Comparison of ENCODE assay signal across 7 mouse cellular contexts in the genomic region with DNA sequence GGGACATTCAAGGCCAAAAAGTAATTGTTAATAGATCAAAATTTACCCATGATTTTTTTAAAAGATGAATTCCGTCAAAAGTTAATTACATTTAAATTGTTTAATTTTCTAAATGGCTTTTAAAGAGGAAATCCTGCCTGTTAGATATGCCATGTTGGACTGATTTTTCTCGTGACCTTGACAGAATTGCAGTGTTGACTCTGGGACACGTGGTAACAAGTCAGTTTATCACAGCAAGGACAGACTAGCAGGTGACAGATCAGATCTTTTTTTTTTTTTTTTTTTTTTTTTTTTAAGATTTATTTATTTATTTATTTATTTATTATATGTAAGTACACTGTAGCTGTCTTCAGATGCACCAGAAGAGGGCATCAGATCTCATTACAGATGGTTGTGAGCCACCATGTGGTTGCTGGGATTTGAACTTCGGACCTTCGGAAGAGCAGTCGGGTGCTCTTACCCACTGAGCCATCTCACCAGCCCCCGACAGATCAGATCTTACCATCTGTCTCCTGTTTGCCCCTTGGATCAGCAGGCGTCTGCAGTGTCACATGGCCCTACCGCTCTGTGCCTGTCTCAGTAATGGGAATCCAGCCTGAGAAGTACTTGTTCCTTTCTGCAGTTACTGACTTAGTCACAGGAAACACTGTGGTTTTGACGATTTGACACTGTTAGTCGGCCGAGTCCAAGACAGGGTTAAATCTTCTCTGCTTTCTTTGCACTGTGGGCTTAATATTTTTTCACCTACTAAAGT.
DNase-seq lines count a peak whose midpoint lies in the region; ATAC-seq lines count a peak whose summit lies in the region.
"Not testable (repeated sequence)": the region's sequence is repeated elsewhere in the genome, so short reads cannot be mapped to it uniquely, and the experiment has no call there.

No protein-coding gene starts in this region.

- H3K9ac ChIP-seq in kidney, embryonic 15.5 days; lung, embryonic 15.5 days: not testable (repeated sequence)

- not testable (repeated sequence) for H3K4me2 ChIP-seq in kidney, embryonic 15.5 days; lung, embryonic 15.5 days

- 80% methylated on average over 12 of the region's 12 CpGs for WGBS in kidney, embryonic 15.5 days
- WGBS in lung, embryonic 15.5 days: 74% methylated on average over 12 of the region's 12 CpGs

- H3K4me3 ChIP-seq in kidney, embryonic 15.5 days (replicated peaks); lung, embryonic 15.5 days: not testable (repeated sequence)

- peak; percentile 51 for ATAC-seq in CD4-positive, CD25-positive, alpha-beta regulatory T cell, adult 4 months
- peak; percentile 40 for ATAC-seq in activated CD4-positive, CD25-positive, alpha-beta regulatory T cell, adult 4 months
- ATAC-seq in kidney, embryonic 15.5 days (replicated peaks; ENCODE audit: low FRiP score); lung, embryonic 15.5 days (ENCODE audit: borderline replicate concordance, extremely low read depth, low FRiP score, low TSS enrichment): not testable (repeated sequence)

- peak overlapping the region; percentile 74 for H3K27ac ChIP-seq in kidney, embryonic 15.5 days
- H3K27ac ChIP-seq in lung, embryonic 15.5 days: 0 out of 2 replicates have a peak overlapping the region, but pooled peaks have one; percentile 1

- H3K9me3 ChIP-seq in kidney, embryonic 15.5 days (replicated peaks); lung, embryonic 15.5 days: not testable (repeated sequence)

- H3K27me3 ChIP-seq in kidney, embryonic 15.5 days; lung, embryonic 15.5 days: not testable (repeated sequence)

- peak; percentile 17 to 36 for DNase-seq in cerebellum, adult 18-20 months
- DNase-seq in cerebellum, postnatal 36 days: peak; percentile 15 to 21
- peak; percentile 44 for DNase-seq in thymus, postnatal 0 days (ENCODE audit: low spot score)

- not testable (repeated sequence) for H3K36me3 ChIP-seq in kidney, embryonic 15.5 days; lung, embryonic 15.5 days

- peaks cover 33% of the 10 kb centered on the region for H3K4me1 ChIP-seq in kidney, embryonic 15.5 days
- H3K4me1 ChIP-seq in lung, embryonic 15.5 days: not testable (repeated sequence)
